Mouse (Mus musculus) urinary bladder, postnatal 25 days (tissue): ENCODE data around the gene Slc35a5.

Experiments used
- DNase-seq: peaks from one replicate; pipeline ENCODE4 v3.0.0; 2022; ENCODE audit warnings: low spot score

Gene Slc35a5

GRCm38 (mm10) chr16:45158522-45159388 lies at the start of gene Slc35a5, which contains the start of gene Atg3:
Gene Slc35a5, minus strand, starts transcription at chr16:45158706.
Gene Atg3, plus strand, starts transcription at chr16:45158785.
- DNase-seq = peak; percentile 91

GRCm38 (mm10) chr16:45204859-45205670 lies 46.6 kb upstream of the Slc35a5 start:
- no peak for DNase-seq

- DNase-seq = no peak
Measured at GRCm38 (mm10) chr16:45204438-45204837, 45.9 kb upstream of the Slc35a5 start.

- no peak for DNase-seq
Measured at GRCm38 (mm10) chr16:45201395-45201794, 42.9 kb upstream of the Slc35a5 start.

- DNase-seq = peak; percentile 42
Measured at GRCm38 (mm10) chr16:45196816-45197215, 38.3 kb upstream of the Slc35a5 start.

- DNase-seq = peak; percentile 58
Measured at GRCm38 (mm10) chr16:45192613-45193012, 34.1 kb upstream of the Slc35a5 start.

GRCm38 (mm10) chr16:45181824-45182223 lies 23.3 kb upstream of the Slc35a5 start:
- DNase-seq = no peak

- no peak for DNase-seq
Measured at GRCm38 (mm10) chr16:45178552-45178951, 20.0 kb upstream of the Slc35a5 start.

- no peak for DNase-seq
Measured at GRCm38 (mm10) chr16:45159389-45159716, 847 bp upstream of the Slc35a5 start.

- peak; percentile 69 for DNase-seq
Measured at GRCm38 (mm10) chr16:45158136-45158521, 377 bp downstream of the Slc35a5 start.

- DNase-seq = no peak
Measured at GRCm38 (mm10) chr16:45154741-45155250, 3.7 kb downstream of the Slc35a5 start.

- no peak for DNase-seq
Measured at GRCm38 (mm10) chr16:45148488-45149082, 9.9 kb downstream of the Slc35a5 start.

GRCm38 (mm10) chr16:45145119-45145518 lies 13.4 kb downstream of the Slc35a5 start:
- DNase-seq = no peak

GRCm38 (mm10) chr16:45142565-45142964 lies 15.9 kb downstream of the Slc35a5 start:
- DNase-seq = no peak

GRCm38 (mm10) chr16:45141711-45142110 lies 16.8 kb downstream of the Slc35a5 start:
- DNase-seq = no peak

GRCm38 (mm10) chr16:45127936-45128710 lies 30.4 kb downstream of the Slc35a5 start:
- no peak for DNase-seq

- no peak for DNase-seq
Measured at GRCm38 (mm10) chr16:45124230-45125203, 34.0 kb downstream of the Slc35a5 start.

GRCm38 (mm10) chr16:45122571-45122970 lies 35.9 kb downstream of the Slc35a5 start:
- DNase-seq = no peak

- DNase-seq = no peak
Measured at GRCm38 (mm10) chr16:45120844-45121425, 37.6 kb downstream of the Slc35a5 start.

GRCm38 (mm10) chr16:45118760-45119159 lies 39.7 kb downstream of the Slc35a5 start:
- DNase-seq = no peak
